Mouse (Mus musculus) T-helper 17 cell (primary cell): ENCODE results near the gene Csf2rb.

Experiments
- in situ Hi-C, 2 experiments: fragments of 300-600 bp; cut with MboI, MseI; formaldehyde crosslinking; loops; 1 replicate in 1 of 2; 2 replicates in 1 of 2; pipeline ENCODE4 v1.15.1; 2025; ENCODE audit warnings: high pct_unique_total_duplicates in 2 of 2

Csf2rb gene

GRCm38 (mm10) chr15:78326747-78327146, 1.2 kb downstream of the Csf2rb start:
- in situ Hi-C loops: loop anchor here in 1 of 2 experiments (10.0 kb wide), 1 partner anchor 62 kb away; no protein-coding TSS in a partner anchor

DNA sequence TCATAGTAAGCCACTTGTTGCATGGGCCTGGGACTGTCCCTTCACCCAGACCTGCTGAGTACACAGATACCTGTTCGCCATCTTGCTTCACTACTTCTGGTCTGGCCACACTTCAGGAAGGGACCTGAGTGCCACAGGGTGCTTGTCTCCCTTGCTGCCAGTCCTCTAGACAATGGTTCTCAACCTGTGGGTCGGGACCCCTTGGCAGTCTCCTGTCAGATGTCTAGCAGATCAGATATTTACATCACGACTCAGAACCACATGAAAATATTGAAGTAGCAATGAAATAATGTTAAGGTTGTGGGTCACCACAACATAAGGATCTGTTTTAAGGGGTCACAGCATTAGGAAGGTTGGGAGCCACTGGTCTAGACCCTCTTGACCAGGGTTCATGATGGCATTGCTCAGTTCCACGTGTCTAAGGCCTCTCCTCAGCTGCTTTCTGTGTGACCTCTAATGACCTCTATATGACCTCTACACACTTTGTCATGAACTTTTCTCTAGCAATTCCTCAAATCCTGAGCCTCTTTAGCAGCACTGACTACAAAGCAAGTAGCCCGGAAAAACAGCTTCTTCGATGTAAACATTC, 2.3 kb downstream of the Csf2rb start:
- in situ Hi-C loops: loop anchor here in 1 of 2 experiments (10.0 kb wide), 1 partner anchor 63 kb away; no protein-coding TSS in a partner anchor

DNA sequence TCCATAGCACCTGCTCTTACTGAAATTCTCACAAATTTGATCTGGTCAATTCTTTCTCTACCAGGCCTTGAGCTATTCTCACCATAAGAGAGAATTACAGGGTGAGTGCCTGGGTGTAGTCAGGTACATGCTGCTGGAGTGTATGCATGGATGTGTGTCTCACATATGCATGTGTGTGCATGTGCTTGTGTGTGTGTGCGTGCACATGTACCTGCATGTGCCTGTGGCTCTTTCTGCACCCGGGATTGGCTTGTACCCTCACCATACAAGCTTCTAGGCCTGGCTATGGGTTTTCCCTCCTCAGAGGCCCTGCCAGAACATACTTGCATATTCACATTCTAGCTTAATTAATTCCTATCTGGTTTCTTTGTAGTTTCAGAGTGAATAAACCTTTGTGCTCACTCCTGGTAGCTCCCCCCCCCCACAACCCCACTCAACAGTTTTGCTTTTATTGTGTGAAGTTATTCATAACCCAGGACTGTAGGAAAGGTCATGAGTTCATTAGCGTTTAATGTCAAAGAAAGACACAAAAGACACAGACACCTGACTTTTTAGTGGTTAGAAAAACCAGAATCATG, 3.1 kb downstream of the Csf2rb start:
- in situ Hi-C loops: loop anchor here in 1 of 2 experiments (10.0 kb wide), 1 partner anchor 64 kb away; no protein-coding TSS in a partner anchor

GRCm38 (mm10) chr15:78329972-78330371, 4.4 kb downstream of the Csf2rb start:
- in situ Hi-C loops: loop anchor here in 1 of 2 experiments (10.0 kb wide), 1 partner anchor 65 kb away; no protein-coding TSS in a partner anchor

GRCm38 (mm10) chr15:78330706-78331105, 5.2 kb downstream of the Csf2rb start:
- in situ Hi-C loops: no loop called here

DNA sequence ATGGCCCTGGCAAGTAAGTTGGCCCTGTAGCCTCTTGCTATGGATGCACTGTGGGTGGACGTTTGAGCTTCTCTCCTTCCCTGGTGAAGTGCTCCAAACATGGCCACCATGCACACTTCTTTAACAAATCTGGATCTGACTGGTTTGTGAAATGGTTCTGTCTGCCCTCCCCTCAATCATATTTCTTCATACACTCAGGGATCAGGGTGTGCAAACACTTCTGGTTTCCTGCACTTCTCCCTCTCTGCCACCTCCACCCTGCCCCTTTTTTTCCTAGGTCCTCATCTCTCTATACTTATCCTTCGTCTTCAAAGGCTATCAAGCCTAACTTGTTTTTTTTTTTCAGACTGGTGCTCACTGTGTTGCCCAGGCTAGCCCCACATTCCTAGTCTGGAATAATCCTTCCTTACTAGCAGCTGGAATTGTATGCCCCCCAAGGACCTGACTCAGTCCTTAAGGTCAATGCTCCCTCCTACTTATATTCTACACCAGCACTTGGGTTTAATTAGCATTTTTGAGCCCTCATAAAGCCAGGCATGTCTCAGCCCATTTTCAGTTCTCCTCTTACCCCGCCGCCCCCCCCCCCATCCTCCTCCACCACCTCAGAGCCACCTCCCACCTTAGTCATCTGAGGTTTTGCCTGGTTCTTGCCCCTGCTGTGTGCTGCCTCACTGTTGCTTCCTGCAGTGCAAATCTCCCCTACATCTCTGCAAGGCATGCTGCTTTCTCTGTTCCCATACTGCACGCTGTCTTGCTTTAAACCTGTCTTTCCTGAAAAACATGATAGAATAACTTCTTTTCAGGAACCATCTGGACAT, 6.2 kb downstream of the Csf2rb start:
- in situ Hi-C loops: no loop called here

- in situ Hi-C loops: no loop called here
Measured at GRCm38 (mm10) chr15:78332981-78333380, 7.4 kb downstream of the Csf2rb start.

DNA sequence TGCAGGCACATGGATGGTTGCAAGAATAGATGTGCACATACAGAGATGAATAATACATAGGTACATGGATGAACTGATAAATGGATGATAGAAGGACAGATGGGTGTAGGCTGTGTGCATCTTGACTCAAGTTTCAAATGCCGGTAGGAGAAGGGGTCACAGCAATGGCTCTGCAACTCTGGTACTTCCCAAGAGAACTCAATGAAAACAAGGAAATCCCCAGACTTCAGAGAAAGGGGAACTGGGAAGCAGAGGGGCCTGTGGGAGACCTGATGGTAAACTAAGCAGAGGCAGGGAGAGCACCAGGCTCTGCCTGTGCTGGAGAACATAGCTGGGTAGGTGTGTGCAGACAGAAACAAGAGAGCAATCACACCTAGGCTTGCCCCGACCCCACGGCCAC, 8.8 kb downstream of the Csf2rb start:
- in situ Hi-C loops: no loop called here

- in situ Hi-C loops: loop anchor here in 1 of 2 experiments (10.0 kb wide), 2 partner anchors 85 to 155 kb away; no protein-coding TSS in a partner anchor
Measured at GRCm38 (mm10) chr15:78339627-78340423, 14.3 kb downstream of the Csf2rb start.

DNA sequence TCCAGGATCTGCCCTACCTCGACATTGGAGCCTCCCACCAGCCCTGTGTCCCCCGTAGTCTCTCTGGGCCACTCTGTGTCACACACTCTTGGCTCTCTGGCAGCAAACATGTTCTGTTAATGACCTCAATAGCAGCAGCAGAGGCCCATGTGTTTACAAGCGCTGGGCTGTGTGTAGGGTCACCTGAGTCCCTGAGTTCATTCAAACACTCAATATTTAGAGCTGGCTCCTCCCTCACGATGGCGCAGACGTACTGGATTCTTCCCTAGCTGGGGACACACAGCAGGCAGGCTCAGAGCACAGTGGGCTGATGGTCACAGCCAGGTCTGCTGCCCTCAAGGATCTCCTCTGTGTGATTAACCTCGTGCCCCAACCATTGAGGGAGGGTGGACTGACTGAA, 15.4 kb downstream of the Csf2rb start:
- in situ Hi-C loops: loop anchor here in 1 of 2 experiments (10.0 kb wide), 2 partner anchors 86 to 156 kb away; no protein-coding TSS in a partner anchor

- in situ Hi-C loops: loop anchor here in 1 of 2 experiments (10.0 kb wide), 2 partner anchors 89 to 159 kb away; no protein-coding TSS in a partner anchor
Measured at GRCm38 (mm10) chr15:78343683-78344082, 18.1 kb downstream of the Csf2rb start.

DNA sequence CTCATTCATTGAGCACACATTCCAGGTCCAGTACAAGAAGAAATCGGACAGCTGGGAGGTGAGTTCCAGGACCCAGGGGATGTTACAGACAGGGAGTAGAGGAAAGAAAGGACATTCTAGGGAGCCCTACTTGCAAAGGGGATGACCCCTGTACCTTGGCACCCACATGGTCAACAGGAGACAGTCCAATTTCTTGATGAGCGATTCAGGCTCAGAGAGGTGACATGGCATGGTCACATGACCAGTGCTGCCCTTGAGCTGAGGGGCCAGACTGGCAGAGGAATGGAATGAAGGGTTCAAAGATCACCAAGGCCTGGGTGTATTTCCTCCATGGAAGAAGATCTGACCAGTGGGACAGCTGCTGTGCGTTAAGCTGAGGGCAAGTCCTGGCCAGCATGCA, 19.0 kb downstream of the Csf2rb start:
- in situ Hi-C loops: loop anchor here in 1 of 2 experiments (10.0 kb wide), 2 partner anchors 90 to 160 kb away; no protein-coding TSS in a partner anchor

GRCm38 (mm10) chr15:78351586-78352165, 26.1 kb downstream of the Csf2rb start:
- in situ Hi-C loops: loop anchor here in 1 of 2 experiments (10.0 kb wide), 1 partner anchor 193 kb away; the partner anchor contains the start of gene Sstr3

DNA sequence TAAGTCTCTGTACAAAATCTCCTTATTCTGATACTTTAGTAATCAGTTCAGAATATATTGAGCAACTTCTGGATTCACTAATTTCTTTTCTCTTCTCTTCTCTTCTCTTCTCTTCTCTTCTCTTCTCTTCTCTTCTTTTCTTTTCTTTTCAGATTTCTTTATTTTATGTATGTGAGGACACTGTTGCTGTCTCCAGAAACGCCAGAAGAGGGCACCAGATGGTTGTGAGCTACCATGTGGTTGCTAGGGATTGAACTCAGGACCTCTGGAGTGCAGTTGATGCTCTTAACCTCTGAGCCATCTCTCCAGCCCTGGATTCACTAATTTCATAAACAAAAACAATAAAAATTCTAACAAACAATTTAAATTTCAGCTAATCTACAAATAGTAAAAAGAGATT, 29.4 kb downstream of the Csf2rb start:
- in situ Hi-C loops: loop anchor here in 1 of 2 experiments (10.0 kb wide), 1 partner anchor 190 kb away; the partner anchor contains the start of gene Sstr3

- in situ Hi-C loops: loop anchor here in 1 of 2 experiments (10.0 kb wide), 1 partner anchor 189 kb away; the partner anchor contains the start of gene Sstr3
Measured at GRCm38 (mm10) chr15:78355548-78355947, 30.0 kb downstream of the Csf2rb start.

- in situ Hi-C loops: no loop called here
Measured at GRCm38 (mm10) chr15:78365916-78366315, 40.4 kb downstream of the Csf2rb start.

GRCm38 (mm10) chr15:78366875-78367274, 41.3 kb downstream of the Csf2rb start:
- in situ Hi-C loops: no loop called here

- in situ Hi-C loops: no loop called here
Measured at GRCm38 (mm10) chr15:78367811-78368210, 42.3 kb downstream of the Csf2rb start.

DNA sequence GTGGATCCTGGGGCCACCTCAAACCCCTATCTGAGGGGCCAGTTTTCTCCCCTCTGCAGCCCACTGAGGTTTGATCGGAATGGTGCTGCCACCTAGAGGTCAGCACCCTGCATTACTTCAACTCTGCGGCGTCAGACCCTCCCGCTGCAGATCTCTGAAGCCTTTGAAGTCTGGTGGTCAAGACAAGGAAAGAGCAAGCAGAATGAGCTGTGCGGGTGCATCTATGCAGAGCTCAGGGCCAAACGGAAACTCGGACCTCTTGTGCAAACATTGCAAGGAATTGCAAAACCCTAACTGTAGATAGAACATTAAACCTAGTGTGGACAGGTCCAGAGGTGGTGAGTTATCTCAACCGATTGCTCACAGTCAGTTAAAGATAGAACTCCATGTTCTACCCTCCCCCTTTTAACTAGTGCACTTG, 43.4 kb downstream of the Csf2rb start:
- in situ Hi-C loops: no loop called here

DNA sequence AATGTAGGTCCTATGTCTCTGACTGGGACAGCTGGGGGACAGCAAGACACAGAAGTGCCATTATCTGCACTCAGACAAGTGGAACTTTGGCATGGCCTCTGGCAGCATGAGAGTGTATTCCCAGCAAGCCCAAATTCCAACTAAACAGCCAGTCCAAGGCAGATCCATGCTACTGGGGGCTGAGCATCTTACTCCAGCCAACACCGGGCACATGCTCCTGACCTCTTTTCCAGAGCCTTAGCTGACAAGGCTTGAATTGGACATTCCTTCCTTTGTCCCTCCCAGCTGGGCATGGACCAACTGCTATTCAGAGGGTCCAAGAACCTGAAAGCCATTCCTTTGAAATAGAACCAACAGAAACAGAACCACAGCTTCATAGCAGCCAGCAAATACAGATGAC, 44.1 kb downstream of the Csf2rb start:
- in situ Hi-C loops: no loop called here
